Mouse (Mus musculus): ENCODE results near the gene Vhl. TPM values are rescaled to one million over a fixed set of nuclear protein-coding genes. Genes with fewer than 3 reads are reported as not detected.

The Vhl gene
- total and polyA plus RNA-seq, 3 experiments = 6.4 to 25.4 (median 12.5) TPM

GRCm38 (mm10) chr6:113592637-113593036, 31.1 kb upstream of the Vhl start:
- no peaks in the 10 kb centered on the region for H3K27me3 ChIP-seq (ENCODE audit: insufficient read depth, low read length)
- no peak for ATAC-seq (ENCODE audit: extremely low read depth, insufficient number of reproducible peaks, low FRiP score, poor library complexity, severe bottlenecking)
- no peaks in the 10 kb centered on the region for H3K4me1 ChIP-seq (ENCODE audit: insufficient read depth, low read depth, low read length)
- no peak for TF ChIP-seq CTCF (IDR thresholded peaks at IDR 0.05; ENCODE audit: low read depth, low read length)
- TF ChIP-seq GATA1 (IDR thresholded peaks at IDR 0.05; ENCODE audit: borderline replicate concordance, low read length) = no peak
- TF ChIP-seq GATA2 (IDR thresholded peaks at IDR 0.05; ENCODE audit: borderline replicate concordance, low read depth, low read length) = no peak
- TF ChIP-seq POLR2AphosphoS5 (IDR thresholded peaks at IDR 0.05; ENCODE audit: insufficient replicate concordance, low read depth, low read length) = no peak
- peaks cover 83% of the 10 kb centered on the region for H3K36me3 ChIP-seq (replicated peaks)
- no peaks in the 10 kb centered on the region for H3K9me3 ChIP-seq (replicated peaks)
- H3K4me3 ChIP-seq (ENCODE audit: low read depth, low read length) = no peak overlapping the region
- DNase-seq (ENCODE audit: low spot score) = no peak

GRCm38 (mm10) chr6:113597945-113598344, 25.8 kb upstream of the Vhl start:
- no peak overlapping the region for H3K4me3 ChIP-seq (ENCODE audit: low read depth, low read length)
- ATAC-seq (ENCODE audit: extremely low read depth, insufficient number of reproducible peaks, low FRiP score, poor library complexity, severe bottlenecking) (no peak), DNase-seq (ENCODE audit: low spot score) (no peak)
- TF ChIP-seq POLR2AphosphoS5 (IDR thresholded peaks at IDR 0.05; ENCODE audit: insufficient replicate concordance, low read depth, low read length) = no peak
- no peak for TF ChIP-seq TAL1 (conservative IDR thresholded peaks at IDR 0.05; ENCODE audit: low read depth, low read length)
- TF ChIP-seq GATA1 (IDR thresholded peaks at IDR 0.05; ENCODE audit: borderline replicate concordance, low read length) = no peak
- TF ChIP-seq CTCF (IDR thresholded peaks at IDR 0.05; ENCODE audit: low read depth, low read length) = no peak
- TF ChIP-seq GATA2 (IDR thresholded peaks at IDR 0.05; ENCODE audit: borderline replicate concordance, low read depth, low read length) = no peak
- H3K27me3 ChIP-seq (ENCODE audit: insufficient read depth, low read length) = no peaks in the 10 kb centered on the region
- H3K4me1 ChIP-seq (ENCODE audit: insufficient read depth, low read depth, low read length) = peaks cover 5% of the 10 kb centered on the region
- H3K9me3 ChIP-seq (replicated peaks) = no peaks in the 10 kb centered on the region
- H3K36me3 ChIP-seq (replicated peaks) = peaks cover 63% of the 10 kb centered on the region

GRCm38 (mm10) chr6:113599833-113600232, 23.9 kb upstream of the Vhl start:
- H3K36me3 ChIP-seq (replicated peaks) = peaks cover 46% of the 10 kb centered on the region
- no peak for ATAC-seq (ENCODE audit: extremely low read depth, insufficient number of reproducible peaks, low FRiP score, poor library complexity, severe bottlenecking)
- TF ChIP-seq TAL1 (conservative IDR thresholded peaks at IDR 0.05; ENCODE audit: low read depth, low read length) = no peak
- TF ChIP-seq GATA2 (IDR thresholded peaks at IDR 0.05; ENCODE audit: borderline replicate concordance, low read depth, low read length) = no peak
- no peak for TF ChIP-seq CTCF (IDR thresholded peaks at IDR 0.05; ENCODE audit: low read depth, low read length)

GRCm38 (mm10) chr6:113600543-113601139, 23.1 kb upstream of the Vhl start, which contains the start of gene Fancd2os:
TSS of gene Fancd2os (minus strand) at chr6:113600715.
- peaks cover 15% of the 10 kb centered on the region for H3K4me1 ChIP-seq (ENCODE audit: insufficient read depth, low read depth, low read length)
- no peaks in the 10 kb centered on the region for H3K27me3 ChIP-seq (ENCODE audit: insufficient read depth, low read length)
- ATAC-seq (ENCODE audit: extremely low read depth, insufficient number of reproducible peaks, low FRiP score, poor library complexity, severe bottlenecking) (no peak), DNase-seq (ENCODE audit: low spot score) (no peak)
- TF ChIP-seq TAL1 (conservative IDR thresholded peaks at IDR 0.05; ENCODE audit: low read depth, low read length) = no peak
- no peak for TF ChIP-seq POLR2AphosphoS5 (IDR thresholded peaks at IDR 0.05; ENCODE audit: insufficient replicate concordance, low read depth, low read length)
- TF ChIP-seq GATA1 (IDR thresholded peaks at IDR 0.05; ENCODE audit: borderline replicate concordance, low read length) = no peak
- TF ChIP-seq GATA2 (IDR thresholded peaks at IDR 0.05; ENCODE audit: borderline replicate concordance, low read depth, low read length) = no peak
- no peak for TF ChIP-seq CTCF (IDR thresholded peaks at IDR 0.05; ENCODE audit: low read depth, low read length)
- H3K9me3 ChIP-seq (replicated peaks) = no peaks in the 10 kb centered on the region
- peaks cover 41% of the 10 kb centered on the region for H3K36me3 ChIP-seq (replicated peaks)
- no peak within 1 kb of the TSS for H3K4me3 ChIP-seq (ENCODE audit: low read depth, low read length)

More at GRCm38 (mm10) chr6:113599833-113600232, 23.9 kb upstream of the Vhl start:
- H3K27me3 ChIP-seq (ENCODE audit: insufficient read depth, low read length) = no peaks in the 10 kb centered on the region
- H3K4me3 ChIP-seq (ENCODE audit: low read depth, low read length) = no peak overlapping the region
- no peak for DNase-seq (ENCODE audit: low spot score)
- no peaks in the 10 kb centered on the region for H3K9me3 ChIP-seq (replicated peaks)
- peaks cover 12% of the 10 kb centered on the region for H3K4me1 ChIP-seq (ENCODE audit: insufficient read depth, low read depth, low read length)

- no peaks in the 10 kb centered on the region for H3K27me3 ChIP-seq (ENCODE audit: insufficient read depth, low read length)
- TF ChIP-seq CTCF (IDR thresholded peaks at IDR 0.05; ENCODE audit: low read depth, low read length) (no peak), GATA2 (IDR thresholded peaks at IDR 0.05; ENCODE audit: borderline replicate concordance, low read depth, low read length) (no peak), POLR2AphosphoS5 (IDR thresholded peaks at IDR 0.05; ENCODE audit: insufficient replicate concordance, low read depth, low read length) (no peak)
- no peak for ATAC-seq (ENCODE audit: extremely low read depth, insufficient number of reproducible peaks, low FRiP score, poor library complexity, severe bottlenecking)
- H3K4me1 ChIP-seq (ENCODE audit: insufficient read depth, low read depth, low read length) = peaks cover 31% of the 10 kb centered on the region
- no peaks in the 10 kb centered on the region for H3K9me3 ChIP-seq (replicated peaks)
- H3K36me3 ChIP-seq (replicated peaks) = peaks cover 39% of the 10 kb centered on the region
- no peak for DNase-seq (ENCODE audit: low spot score)
- no peak overlapping the region for H3K4me3 ChIP-seq (ENCODE audit: low read depth, low read length)
Measured at GRCm38 (mm10) chr6:113602821-113603220, 20.9 kb upstream of the Vhl start.

- H3K27me3 ChIP-seq (ENCODE audit: insufficient read depth, low read length) = no peaks in the 10 kb centered on the region
- ATAC-seq (ENCODE audit: extremely low read depth, insufficient number of reproducible peaks, low FRiP score, poor library complexity, severe bottlenecking) (no peak), DNase-seq (ENCODE audit: low spot score) (no peak)
- H3K9me3 ChIP-seq (replicated peaks) = no peaks in the 10 kb centered on the region
- TF ChIP-seq GATA2 (IDR thresholded peaks at IDR 0.05; ENCODE audit: borderline replicate concordance, low read depth, low read length) (no peak), CTCF (IDR thresholded peaks at IDR 0.05; ENCODE audit: low read depth, low read length) (no peak), GATA1 (IDR thresholded peaks at IDR 0.05; ENCODE audit: borderline replicate concordance, low read length) (no peak), TAL1 (conservative IDR thresholded peaks at IDR 0.05; ENCODE audit: low read depth, low read length) (no peak), POLR2AphosphoS5 (IDR thresholded peaks at IDR 0.05; ENCODE audit: insufficient replicate concordance, low read depth, low read length) (no peak)
- peaks cover 36% of the 10 kb centered on the region for H3K4me1 ChIP-seq (ENCODE audit: insufficient read depth, low read depth, low read length)
- peak overlapping the region; percentile 95 for H3K4me3 ChIP-seq (ENCODE audit: low read depth, low read length)
- H3K36me3 ChIP-seq (replicated peaks) = peaks cover 41% of the 10 kb centered on the region
Measured at GRCm38 (mm10) chr6:113603993-113604392, 19.8 kb upstream of the Vhl start.

Data from G1E (cell line).